Mouse (Mus musculus): ENCODE measurements around the gene Cd47.

DNA sequence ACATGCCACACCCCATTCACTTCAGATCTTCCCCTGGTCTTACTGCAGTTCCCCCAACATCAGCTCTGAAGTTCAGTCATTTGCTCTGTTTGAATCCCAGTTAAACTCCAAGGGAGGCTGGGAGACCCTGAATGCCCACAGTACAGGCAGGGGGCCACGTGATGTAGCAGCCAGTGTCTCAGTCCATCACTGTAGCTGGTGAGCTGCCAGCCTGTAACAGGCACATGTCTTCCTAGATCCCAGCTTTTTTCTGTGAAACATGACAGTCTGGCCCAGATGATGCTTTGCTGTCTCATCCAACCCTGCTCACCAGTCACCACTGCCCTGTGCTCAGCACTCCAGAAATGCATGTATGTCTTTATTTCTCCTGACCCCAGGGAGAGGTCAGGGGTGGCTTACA, 124.6 kb downstream of the Cd47 start:
- TF ChIP-seq USF1 (IDR thresholded peaks at IDR 0.05; ENCODE audit: low read depth): no peak
- TF ChIP-seq POLR2AphosphoS2 (IDR thresholded peaks at IDR 0.05; ENCODE audit: insufficient read length, low read depth): no peak
- TF ChIP-seq POLR2A (IDR thresholded peaks at IDR 0.05; ENCODE audit: insufficient read length, low read depth): no peak
- no peak for TF ChIP-seq E2F4 (IDR thresholded peaks at IDR 0.05; ENCODE audit: insufficient read depth)
- TF ChIP-seq MAX (IDR thresholded peaks at IDR 0.05; ENCODE audit: low read depth): no peak
- no peak for TF ChIP-seq TCF12 (IDR thresholded peaks at IDR 0.05; ENCODE audit: insufficient read depth, poor library complexity, severe bottlenecking)
- TF ChIP-seq MYOD1 (IDR thresholded peaks at IDR 0.05; ENCODE audit: control insufficient read depth in 1 of 3, insufficient read length in 2 of 3, low read depth in 2 of 3): no peak
- no peak for TF ChIP-seq SRF (IDR thresholded peaks at IDR 0.05; ENCODE audit: control insufficient read depth, insufficient read length, low read depth)
- no peak for TF ChIP-seq MYOG (IDR thresholded peaks at IDR 0.05; ENCODE audit: control insufficient read depth in 1 of 3, insufficient read depth in 1 of 3, insufficient read length in 2 of 3, low read depth in 2 of 3)
- no peak for TF ChIP-seq TCF3 (IDR thresholded peaks at IDR 0.05; ENCODE audit: insufficient read length, low read depth)
- TF ChIP-seq REST (IDR thresholded peaks at IDR 0.05; ENCODE audit: insufficient read depth, insufficient read length): no peak
- no peak for TF ChIP-seq CEBPB (IDR thresholded peaks at IDR 0.05; ENCODE audit: insufficient read depth, poor library complexity, severe bottlenecking)

Measured in myocyte (in vitro differentiated cells).